In genomic region chr14:75402483-75403103, GRCm38 (mm10) we compare ENCODE assay signal across 19 mouse cellular contexts. TPM values are rescaled to one million over a fixed set of nuclear protein-coding genes. Genes with fewer than 3 reads are reported as not detected.
DNase-seq lines count a peak whose midpoint lies in the region; ATAC-seq lines count a peak whose summit lies in the region.
"Had no signal": no experiment of that assay in that cellular context is flagged by ENCODE, and none has a peak within 500 bp of the region (broad histone marks: within the 10 kb centered on the region; RNA-seq: fewer than 3 reads in every experiment).

No protein-coding gene starts in this region.

- intact Hi-C loops in gastrocnemius, postnatal 36 days (cut with DNase I) = no loop called here

- H3K27me3 ChIP-seq in limb, embryonic 11.5 days (ENCODE audit: control insufficient read depth, insufficient read depth, low read length) = no peaks in the 10 kb centered on the region
- H3K27me3 ChIP-seq in limb, embryonic 10.5 days (ENCODE audit: low read depth, poor library complexity, severe bottlenecking) = no peaks in the 10 kb centered on the region
- H3K27me3 ChIP-seq: midbrain, embryonic 15.5 days had no signal

- H3K4me3 ChIP-seq in limb, embryonic 11.5 days (ENCODE audit: low read depth, low read length) = no peak overlapping the region
- H3K4me3 ChIP-seq in limb, embryonic 10.5 days = no peak overlapping the region
- H3K4me3 ChIP-seq: forebrain, embryonic 10.5 days; midbrain, embryonic 15.5 days had no signal

- H3K4me1 ChIP-seq in limb, embryonic 11.5 days (ENCODE audit: control insufficient read depth, insufficient read depth, low read length) = no peaks in the 10 kb centered on the region
- H3K4me1 ChIP-seq in limb, embryonic 10.5 days = no peaks in the 10 kb centered on the region
- H3K4me1 ChIP-seq: midbrain, embryonic 15.5 days had no signal

- H3K9ac ChIP-seq in limb, embryonic 11.5 days (ENCODE audit: low read length) = no peak overlapping the region
- H3K9ac ChIP-seq: midbrain, embryonic 15.5 days had no signal

- H3K36me3 ChIP-seq in limb, embryonic 11.5 days (ENCODE audit: control insufficient read depth, insufficient read depth, low read length) = no peaks in the 10 kb centered on the region
- H3K36me3 ChIP-seq in limb, embryonic 10.5 days = no peaks in the 10 kb centered on the region
- H3K36me3 ChIP-seq: forebrain, embryonic 10.5 days; midbrain, embryonic 15.5 days had no signal

- H3K27ac ChIP-seq in limb, embryonic 11.5 days (replicated peaks; ENCODE audit: low read depth, low read length) = no peak overlapping the region
- no peak overlapping the region for H3K27ac ChIP-seq in limb, embryonic 10.5 days
- H3K27ac ChIP-seq: forebrain, embryonic 10.5 days; macrophage; midbrain, embryonic 15.5 days had no signal

- peak; percentile 33 to 70 for DNase-seq in gastrocnemius, postnatal 4 days (ENCODE audit: low spot score in 2 of 2)
- DNase-seq in gastrocnemius, postnatal 36 days = no peak
- DNase-seq in limb, embryonic 11.5 days (ENCODE audit: low spot score) = no peak
- DNase-seq in limb, embryonic 10.5 days (ENCODE audit: low spot score) = no peak
- peak; percentile 26 to 69 for DNase-seq in urinary bladder, postnatal 4 days (ENCODE audit: low spot score in 2 of 2)
- DNase-seq in urinary bladder, postnatal 10 days (ENCODE audit: low spot score) = no peak
- no peak for DNase-seq in thymus, postnatal 25 days
- DNase-seq in spleen, postnatal 10 days (ENCODE audit: low spot score in 2 of 2) = no peak
- DNase-seq: adrenal gland, adult 2 months; B cell, adult 2 months; heart, postnatal 14 days; layer of hippocampus, adult 9-11 months; right cerebral cortex, postnatal 25 days; thymus, postnatal 36 days had no signal

- WGBS in limb, embryonic 11.5 days = 61% methylated on average over 12 of the region's 12 CpGs
- 80% methylated on average over 12 of the region's 12 CpGs for WGBS in limb, embryonic 10.5 days

- ATAC-seq in limb, embryonic 11.5 days (ENCODE audit: insufficient number of reproducible peaks, low FRiP score, low TSS enrichment, low read depth) = peak; percentile 81; the same call in 1 of the 2 replicates
- ATAC-seq: midbrain, embryonic 15.5 days had no signal

- no peak overlapping the region for H3K4me2 ChIP-seq in limb, embryonic 11.5 days (ENCODE audit: low read depth, severe bottlenecking)
- H3K4me2 ChIP-seq: midbrain, embryonic 15.5 days had no signal

- H3K9me3 ChIP-seq in limb, embryonic 11.5 days (ENCODE audit: control insufficient read depth, low read length) = no peaks in the 10 kb centered on the region
- no peaks in the 10 kb centered on the region for H3K9me3 ChIP-seq in limb, embryonic 10.5 days (replicated peaks)
- H3K9me3 ChIP-seq: forebrain, embryonic 10.5 days; midbrain, embryonic 15.5 days had no signal

RNA-seq across cellular contexts. Expression of gene Siah3, which starts 53.2 kb away (rescaled TPM):
- total RNA-seq in gastrocnemius, postnatal 4 days (2021) = under 1 TPM; 0.27 to 0.36 TPM
- total RNA-seq in gastrocnemius, postnatal 36 days (2021) = not detected
- 0.04 and 0.07 TPM in 2 replicates for polyA plus RNA-seq in limb, embryonic 11.5 days (2014; fragmentation: Nextera tagmentation; extraction: Ambion mirVana)
- not detected in 2 replicates for polyA plus RNA-seq in limb, embryonic 10.5 days (2016; fragmentation: Nextera tagmentation; extraction: Ambion mirVana)
- total RNA-seq: heart, adult 8-10 months; neutrophil, adult 5-6 weeks had no signal
- polyA plus RNA-seq: macrophage had no signal

Comparison
In these comparisons a context has a peak if more than half of its experiments do, and no peak if none do; other contexts are left out.
1. DNase-seq: peak in gastrocnemius, postnatal 4 days (2 of 2) and urinary bladder, postnatal 4 days (2 of 2); none in gastrocnemius, postnatal 36 days (0 of 2), limb, embryonic 11.5 days (single experiment), limb, embryonic 10.5 days (single experiment), urinary bladder, postnatal 10 days (single experiment), thymus, postnatal 25 days (single experiment) and spleen, postnatal 10 days (0 of 2).